Mouse (Mus musculus): ENCODE measurements around the gene Prkg1. TPM values are rescaled to one million over a fixed set of nuclear protein-coding genes. Genes with fewer than 3 reads are reported as not detected.

Prkg1 gene
- polyA plus RNA-seq, 1 experiment = 82.5 TPM

DNA sequence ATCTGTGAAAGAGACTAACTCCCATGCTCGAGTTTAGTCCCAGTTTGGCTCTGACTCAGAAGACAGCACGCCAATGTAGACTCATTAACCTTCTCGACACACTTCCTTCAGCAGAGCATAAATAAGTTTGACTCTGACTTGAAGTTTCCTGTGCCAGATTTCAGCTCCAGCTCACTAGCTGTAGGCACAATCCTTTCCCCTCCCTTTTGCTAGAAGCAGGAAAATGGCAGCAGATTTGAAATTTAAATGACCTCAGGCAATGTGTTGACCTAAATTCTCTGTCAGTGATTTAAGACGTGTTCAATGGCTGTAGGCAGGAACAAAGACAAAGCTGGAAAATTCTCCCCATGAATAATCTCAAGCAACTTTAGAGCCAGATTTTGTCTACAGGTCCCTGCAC is 650.1 kb downstream of the Prkg1 start:
- Histone ChIP-seq H3K36me3 (ENCODE audit: control insufficient read depth, insufficient read depth, low read length) (no peaks in the 10 kb centered on the region), H3K4me3 (ENCODE audit: control insufficient read depth, low read depth, low read length) (no peak overlapping the region), H3K27me3 (ENCODE audit: control insufficient read depth, insufficient read depth, low read length) (no peaks in the 10 kb centered on the region), H3K27ac (ENCODE audit: control insufficient read depth, insufficient read depth, low read depth, low read length) (no peak overlapping the region), H3K4me1 (ENCODE audit: control insufficient read depth, insufficient read depth, low read length) (peaks cover 2% of the 10 kb centered on the region)
- TF ChIP-seq CTCF (IDR thresholded peaks at IDR 0.05; ENCODE audit: control insufficient read depth, insufficient read depth, insufficient replicate concordance, low read depth, low read length) = no peak
- no peak for TF ChIP-seq POLR2A (IDR thresholded peaks at IDR 0.05; ENCODE audit: control insufficient read depth, low read depth, low read length)

DNA sequence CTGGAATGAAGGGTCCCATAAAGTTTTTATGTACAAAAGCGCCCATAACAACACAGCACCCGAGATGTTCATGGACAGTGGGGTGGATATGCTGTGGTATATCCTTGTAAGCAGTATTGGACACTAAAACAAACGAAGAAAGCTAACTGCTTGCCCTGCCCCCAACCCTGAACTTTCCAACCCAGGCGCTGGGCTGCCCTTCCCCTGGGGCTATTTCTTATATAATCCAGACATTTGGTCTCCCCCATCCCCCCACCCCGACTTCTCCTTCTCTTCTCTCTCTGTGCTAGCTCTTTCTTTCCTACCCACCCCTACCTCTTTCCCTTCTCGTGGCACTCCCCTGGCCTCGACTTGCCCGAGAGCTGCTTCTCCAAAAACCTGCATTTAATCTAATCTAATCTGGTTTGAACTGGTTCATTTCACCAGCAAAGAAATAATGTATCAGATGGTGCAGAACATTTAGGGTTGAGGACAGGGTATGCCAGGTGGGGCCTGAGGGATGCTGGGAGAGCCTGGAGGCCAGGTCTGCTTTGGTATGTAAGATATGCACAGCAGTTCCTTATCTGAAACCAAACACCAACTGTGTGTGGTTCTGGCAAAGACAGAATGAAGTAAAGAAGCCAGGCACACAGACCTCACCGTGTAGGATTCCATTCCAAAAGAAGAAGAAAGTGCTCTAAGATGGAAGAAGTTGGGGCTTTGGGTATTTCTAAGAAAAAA is 657.8 kb downstream of the Prkg1 start:
- no peaks in the 10 kb centered on the region for H3K4me1 ChIP-seq (ENCODE audit: control insufficient read depth, insufficient read depth, low read length)
- TF ChIP-seq CTCF (IDR thresholded peaks at IDR 0.05; ENCODE audit: control insufficient read depth, insufficient read depth, insufficient replicate concordance, low read depth, low read length) = no peak
- TF ChIP-seq POLR2A (IDR thresholded peaks at IDR 0.05; ENCODE audit: control insufficient read depth, low read depth, low read length) = no peak
- H3K27ac ChIP-seq (ENCODE audit: control insufficient read depth, insufficient read depth, low read depth, low read length) = no peak overlapping the region
- no peaks in the 10 kb centered on the region for H3K27me3 ChIP-seq (ENCODE audit: control insufficient read depth, insufficient read depth, low read length)
- no peak overlapping the region for H3K4me3 ChIP-seq (ENCODE audit: control insufficient read depth, low read depth, low read length)
- H3K36me3 ChIP-seq (ENCODE audit: control insufficient read depth, insufficient read depth, low read length) = no peaks in the 10 kb centered on the region

GRCm38 (mm10) chr19:31106036-31106435 is 658.8 kb downstream of the Prkg1 start:
- no peak overlapping the region for H3K27ac ChIP-seq (ENCODE audit: control insufficient read depth, insufficient read depth, low read depth, low read length)
- no peak overlapping the region for H3K4me3 ChIP-seq (ENCODE audit: control insufficient read depth, low read depth, low read length)

DNA sequence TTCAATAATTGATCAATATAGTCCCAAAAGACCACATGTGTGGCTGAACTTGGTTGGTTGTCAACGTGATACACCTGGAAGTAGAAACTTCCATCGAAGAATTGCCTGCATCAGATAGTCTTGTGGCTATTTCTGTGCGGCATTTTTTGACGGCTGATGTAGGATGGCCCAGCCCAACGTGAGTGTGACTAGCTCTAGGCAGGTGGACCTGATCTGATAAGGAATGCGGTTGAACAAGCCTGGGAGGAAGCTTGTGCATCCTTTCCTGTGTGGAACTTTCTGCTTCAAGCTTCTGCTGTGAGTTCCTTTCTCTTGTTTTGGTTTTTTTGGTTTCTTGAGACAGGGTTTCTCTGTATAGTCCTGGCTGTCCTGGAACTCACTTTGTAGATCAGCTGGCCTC is 660.1 kb downstream of the Prkg1 start:
- H3K4me1 ChIP-seq (ENCODE audit: control insufficient read depth, insufficient read depth, low read length) = no peaks in the 10 kb centered on the region
- TF ChIP-seq POLR2A (IDR thresholded peaks at IDR 0.05; ENCODE audit: control insufficient read depth, low read depth, low read length) = no peak
- TF ChIP-seq CTCF (IDR thresholded peaks at IDR 0.05; ENCODE audit: control insufficient read depth, insufficient read depth, insufficient replicate concordance, low read depth, low read length) = no peak
- H3K27me3 ChIP-seq (ENCODE audit: control insufficient read depth, insufficient read depth, low read length) = no peaks in the 10 kb centered on the region
- no peaks in the 10 kb centered on the region for H3K36me3 ChIP-seq (ENCODE audit: control insufficient read depth, insufficient read depth, low read length)
- H3K4me3 ChIP-seq (ENCODE audit: control insufficient read depth, low read depth, low read length) = no peak overlapping the region
- H3K27ac ChIP-seq (ENCODE audit: control insufficient read depth, insufficient read depth, low read depth, low read length) = no peak overlapping the region

More at GRCm38 (mm10) chr19:31106036-31106435, 658.8 kb downstream of the Prkg1 start:
- no peaks in the 10 kb centered on the region for H3K27me3 ChIP-seq (ENCODE audit: control insufficient read depth, insufficient read depth, low read length)
- H3K4me1 ChIP-seq (ENCODE audit: control insufficient read depth, insufficient read depth, low read length) = no peaks in the 10 kb centered on the region
- H3K36me3 ChIP-seq (ENCODE audit: control insufficient read depth, insufficient read depth, low read length) = no peaks in the 10 kb centered on the region
- TF ChIP-seq CTCF (IDR thresholded peaks at IDR 0.05; ENCODE audit: control insufficient read depth, insufficient read depth, insufficient replicate concordance, low read depth, low read length) (no peak), POLR2A (IDR thresholded peaks at IDR 0.05; ENCODE audit: control insufficient read depth, low read depth, low read length) (no peak)

GRCm38 (mm10) chr19:31099369-31099768 is 665.5 kb downstream of the Prkg1 start:
- no peak for TF ChIP-seq POLR2A (IDR thresholded peaks at IDR 0.05; ENCODE audit: control insufficient read depth, low read depth, low read length)
- no peak for TF ChIP-seq CTCF (IDR thresholded peaks at IDR 0.05; ENCODE audit: control insufficient read depth, insufficient read depth, insufficient replicate concordance, low read depth, low read length)

DNA sequence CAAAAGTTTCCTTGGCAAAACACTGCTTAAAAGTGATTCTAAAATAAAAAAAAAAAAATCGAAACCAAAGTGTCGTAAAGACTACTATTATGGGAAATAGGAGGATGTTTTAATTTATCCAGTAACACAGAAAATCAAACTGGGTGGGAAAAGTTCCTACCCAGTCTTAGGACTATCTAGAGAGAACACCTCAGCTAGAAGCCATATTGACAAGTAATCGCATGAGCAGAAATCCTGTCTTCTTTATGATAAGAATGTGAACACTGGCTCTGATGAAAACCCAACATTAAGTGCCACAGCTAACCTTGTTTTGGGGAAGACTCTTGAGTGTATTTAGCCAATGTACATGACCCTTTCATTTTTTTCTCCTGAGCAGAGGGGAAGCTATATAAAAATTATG is 667.0 kb downstream of the Prkg1 start:
- Histone ChIP-seq H3K27ac (ENCODE audit: control insufficient read depth, insufficient read depth, low read depth, low read length) (no peak overlapping the region), H3K4me3 (ENCODE audit: control insufficient read depth, low read depth, low read length) (no peak overlapping the region), H3K4me1 (ENCODE audit: control insufficient read depth, insufficient read depth, low read length) (no peaks in the 10 kb centered on the region), H3K27me3 (ENCODE audit: control insufficient read depth, insufficient read depth, low read length) (no peaks in the 10 kb centered on the region), H3K36me3 (ENCODE audit: control insufficient read depth, insufficient read depth, low read length) (no peaks in the 10 kb centered on the region)
- TF ChIP-seq CTCF (IDR thresholded peaks at IDR 0.05; ENCODE audit: control insufficient read depth, insufficient read depth, insufficient replicate concordance, low read depth, low read length) (no peak), POLR2A (IDR thresholded peaks at IDR 0.05; ENCODE audit: control insufficient read depth, low read depth, low read length) (no peak)

More at GRCm38 (mm10) chr19:31099369-31099768, 665.5 kb downstream of the Prkg1 start:
- Histone ChIP-seq H3K27ac (ENCODE audit: control insufficient read depth, insufficient read depth, low read depth, low read length) (no peak overlapping the region), H3K27me3 (ENCODE audit: control insufficient read depth, insufficient read depth, low read length) (no peaks in the 10 kb centered on the region), H3K4me3 (ENCODE audit: control insufficient read depth, low read depth, low read length) (no peak overlapping the region), H3K4me1 (ENCODE audit: control insufficient read depth, insufficient read depth, low read length) (no peaks in the 10 kb centered on the region), H3K36me3 (ENCODE audit: control insufficient read depth, insufficient read depth, low read length) (no peaks in the 10 kb centered on the region)

DNA sequence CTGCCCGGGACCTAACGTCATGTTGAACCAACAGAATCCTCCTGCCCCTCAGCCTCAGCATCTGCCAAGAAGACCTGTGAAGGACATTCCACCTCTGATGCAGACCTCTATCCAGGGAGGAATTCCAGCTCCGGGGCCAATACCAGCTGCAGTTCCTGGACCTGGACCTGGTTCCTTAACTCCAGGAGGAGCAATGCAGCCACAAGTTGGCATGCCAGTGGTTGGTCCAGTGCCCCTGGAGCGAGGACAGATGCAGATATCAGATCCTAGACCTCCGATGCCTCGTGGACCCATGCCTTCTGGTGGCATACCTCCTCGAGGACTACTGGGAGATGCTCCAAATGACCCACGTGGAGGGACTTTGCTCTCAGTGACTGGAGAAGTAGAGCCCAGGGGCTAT is 681.1 kb downstream of the Prkg1 start:
- H3K4me1 ChIP-seq (ENCODE audit: control insufficient read depth, insufficient read depth, low read length) = peaks cover 9% of the 10 kb centered on the region
- H3K4me3 ChIP-seq (ENCODE audit: control insufficient read depth, low read depth, low read length) = peak overlapping the region; percentile 93
- TF ChIP-seq POLR2A (IDR thresholded peaks at IDR 0.05; ENCODE audit: control insufficient read depth, low read depth, low read length) (no peak), CTCF (IDR thresholded peaks at IDR 0.05; ENCODE audit: control insufficient read depth, insufficient read depth, insufficient replicate concordance, low read depth, low read length) (no peak)
- H3K27me3 ChIP-seq (ENCODE audit: control insufficient read depth, insufficient read depth, low read length) = no peaks in the 10 kb centered on the region
- no peaks in the 10 kb centered on the region for H3K36me3 ChIP-seq (ENCODE audit: control insufficient read depth, insufficient read depth, low read length)
- no peak overlapping the region for H3K27ac ChIP-seq (ENCODE audit: control insufficient read depth, insufficient read depth, low read depth, low read length)
